Comparison of ENCODE assay signal across 14 mouse cellular contexts in the genomic region with DNA sequence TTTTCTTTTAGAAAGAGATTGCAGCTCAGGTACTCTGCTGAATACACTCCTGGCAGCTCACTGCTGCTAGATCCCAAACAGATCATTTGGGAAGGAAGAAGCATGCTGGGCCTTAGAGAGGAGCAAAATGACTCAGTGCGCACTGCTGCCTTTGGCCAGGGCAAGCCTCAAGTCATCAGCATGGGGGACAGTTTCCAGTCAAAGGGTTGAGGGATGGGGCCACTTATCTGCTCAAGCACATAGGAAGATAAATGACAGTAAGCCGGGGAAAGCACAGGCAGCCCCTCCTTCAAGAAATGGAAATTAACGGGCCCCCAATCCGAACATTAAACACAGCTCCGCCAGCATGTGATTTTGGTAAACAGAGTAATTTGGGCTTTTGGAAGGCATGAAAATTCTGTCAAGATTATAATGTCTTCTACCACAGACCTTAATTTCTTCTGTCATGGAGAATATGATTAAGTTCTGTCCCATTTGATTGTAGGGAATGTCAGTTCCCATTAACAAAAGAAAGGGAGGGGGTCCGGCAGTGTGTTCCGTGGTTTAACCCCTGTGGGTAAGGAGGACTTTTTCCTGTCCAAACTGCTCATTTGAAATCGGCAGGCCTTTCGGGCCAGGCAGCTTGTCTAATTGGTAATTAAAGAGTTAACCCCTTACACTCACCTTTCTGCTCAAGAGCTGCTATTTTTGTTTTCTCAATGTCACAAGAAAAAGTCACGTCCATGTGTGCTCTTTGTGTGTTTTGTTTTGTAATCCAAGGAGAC.
DNase-seq lines count a peak whose midpoint lies in the region; ATAC-seq lines count a peak whose summit lies in the region.
"Had no signal": no experiment of that assay in that cellular context is flagged by ENCODE, and none has a peak within 500 bp of the region (broad histone marks: within the 10 kb centered on the region; RNA-seq: fewer than 3 reads in every experiment).

No protein-coding gene starts in this region.

- 8% methylated on average over 10 of the region's 10 CpGs for WGBS in embryonic facial prominence, embryonic 11.5 days
- WGBS in hindbrain, embryonic 11.5 days = 15% methylated on average over 10 of the region's 10 CpGs
- WGBS in midbrain, embryonic 15.5 days = 7% methylated on average over 10 of the region's 10 CpGs

- H3K9ac ChIP-seq in embryonic facial prominence, embryonic 11.5 days (replicated peaks; ENCODE audit: low read length) = no peak overlapping the region
- H3K9ac ChIP-seq in hindbrain, embryonic 11.5 days (ENCODE audit: low read depth, low read length) = no peak overlapping the region
- H3K9ac ChIP-seq in midbrain, embryonic 15.5 days = no peak overlapping the region
- H3K9ac ChIP-seq: intestine, embryonic 15.5 days; liver, embryonic 14.5 days had no signal

- no peaks in the 10 kb centered on the region for H3K36me3 ChIP-seq in embryonic facial prominence, embryonic 11.5 days (replicated peaks; ENCODE audit: control insufficient read depth, insufficient read depth, low read depth, low read length)
- no peaks in the 10 kb centered on the region for H3K36me3 ChIP-seq in hindbrain, embryonic 11.5 days (ENCODE audit: control insufficient read depth, insufficient read depth, low read length)
- H3K36me3 ChIP-seq in midbrain, embryonic 15.5 days (replicated peaks) = no peaks in the 10 kb centered on the region
- H3K36me3 ChIP-seq: intestine, embryonic 15.5 days had no signal

- H3K27me3 ChIP-seq in embryonic facial prominence, embryonic 11.5 days (ENCODE audit: control insufficient read depth, insufficient read depth, low read length) = no peaks in the 10 kb centered on the region
- H3K27me3 ChIP-seq in hindbrain, embryonic 11.5 days (ENCODE audit: control insufficient read depth, insufficient read depth, low read length) = no peaks in the 10 kb centered on the region
- H3K27me3 ChIP-seq in midbrain, embryonic 15.5 days (replicated peaks) = no peaks in the 10 kb centered on the region
- H3K27me3 ChIP-seq: intestine, embryonic 15.5 days had no signal

- peak; percentile 30; the same call in 1 of the 2 replicates for ATAC-seq in embryonic facial prominence, embryonic 11.5 days (replicated peaks; ENCODE audit: insufficient number of reproducible peaks, low FRiP score, low TSS enrichment, low read depth)
- ATAC-seq in hindbrain, embryonic 11.5 days (ENCODE audit: low FRiP score) = peak; percentile 63
- ATAC-seq in midbrain, embryonic 15.5 days (replicated peaks) = peak; percentile 57
- no peak for ATAC-seq in frontal cortex, adult (ENCODE audit: low TSS enrichment)
- ATAC-seq: intestine, embryonic 15.5 days; Patski had no signal

- H3K4me2 ChIP-seq in embryonic facial prominence, embryonic 11.5 days (ENCODE audit: low read depth, low read length) = no peak overlapping the region
- peak overlapping the region; percentile 29 for H3K4me2 ChIP-seq in hindbrain, embryonic 11.5 days (replicated peaks; ENCODE audit: low read depth, low read length)
- H3K4me2 ChIP-seq in midbrain, embryonic 15.5 days = peak overlapping the region; percentile 32
- H3K4me2 ChIP-seq: intestine, embryonic 15.5 days had no signal

- no peaks in the 10 kb centered on the region for H3K9me3 ChIP-seq in embryonic facial prominence, embryonic 11.5 days (replicated peaks; ENCODE audit: control insufficient read depth, low read length)
- H3K9me3 ChIP-seq in hindbrain, embryonic 11.5 days (ENCODE audit: control insufficient read depth, low read length) = no peaks in the 10 kb centered on the region
- no peaks in the 10 kb centered on the region for H3K9me3 ChIP-seq in midbrain, embryonic 15.5 days
- H3K9me3 ChIP-seq: intestine, embryonic 15.5 days had no signal

- no peak overlapping the region for H3K4me3 ChIP-seq in embryonic facial prominence, embryonic 11.5 days (ENCODE audit: low read depth, low read length)
- no peak overlapping the region for H3K4me3 ChIP-seq in hindbrain, embryonic 11.5 days (ENCODE audit: low read depth, low read length)
- H3K4me3 ChIP-seq in midbrain, embryonic 15.5 days = no peak overlapping the region
- H3K4me3 ChIP-seq: intestine, embryonic 15.5 days had no signal

- no peak overlapping the region for H3K27ac ChIP-seq in embryonic facial prominence, embryonic 11.5 days (replicated peaks; ENCODE audit: low read depth, low read length)
- H3K27ac ChIP-seq in hindbrain, embryonic 11.5 days (ENCODE audit: low read depth, low read length) = no peak overlapping the region
- no peak overlapping the region for H3K27ac ChIP-seq in midbrain, embryonic 15.5 days
- H3K27ac ChIP-seq: intestine, embryonic 15.5 days; liver, embryonic 14.5 days; stomach, postnatal 0 days had no signal

- DNase-seq in embryo, embryonic 10.5 days (ENCODE audit: low spot score) = peak; percentile 38
- peak; percentile 39 for DNase-seq in embryonic facial prominence, embryonic 11.5 days (ENCODE audit: low spot score)
- DNase-seq in hindbrain, embryonic 11.5 days (ENCODE audit: low spot score) = peak; percentile 30
- DNase-seq in cerebellum, adult 11 months = no peak
- no peak for DNase-seq in lung, postnatal 10 days
- DNase-seq: cerebellum, postnatal 36 days; kidney, postnatal 25 days; spleen, adult 18-20 months had no signal

- H3K4me1 ChIP-seq in embryonic facial prominence, embryonic 11.5 days (ENCODE audit: control insufficient read depth, insufficient read depth, low read length) = no peaks in the 10 kb centered on the region
- peaks cover 4% of the 10 kb centered on the region for H3K4me1 ChIP-seq in hindbrain, embryonic 11.5 days (replicated peaks; ENCODE audit: control insufficient read depth, insufficient read depth, low read length)
- H3K4me1 ChIP-seq in midbrain, embryonic 15.5 days = peaks cover 7% of the 10 kb centered on the region
- H3K4me1 ChIP-seq: intestine, embryonic 15.5 days had no signal

Comparison
In these comparisons a context has a peak if more than half of its experiments do, and no peak if none do; other contexts are left out.
1. DNase-seq: peak in embryo, embryonic 10.5 days (single experiment), embryonic facial prominence, embryonic 11.5 days (single experiment) and hindbrain, embryonic 11.5 days (single experiment); none in cerebellum, adult 11 months (single experiment) and lung, postnatal 10 days (single experiment).